Mouse (Mus musculus) left cerebral cortex, adult 8-10 months (tissue): Measurements from ENCODE around the gene Pzp. TPM values are rescaled to one million over a fixed set of nuclear protein-coding genes. Genes with fewer than 3 reads are reported as not detected.

ENCODE experiments used
- DNase-seq, 2 experiments: peaks; one replicate each; pipeline ENCODE4 v3.0.0; 2022; ENCODE audit warnings: low spot score in 2 of 2
- total RNA-seq, 4 experiments: library from RNA; stranded (reverse); gene quantifications; 2 replicates each; pipeline ENCODE4 v1.2.4; 2022

Gene Pzp
- total RNA-seq, result not detected

GRCm38 (mm10) chr6:128526601-128527000 is at the start of gene Pzp:
Gene Pzp, minus strand, starts transcription at chr6:128526720.
- DNase-seq, result no peak

- DNase-seq, result no peak
Measured at GRCm38 (mm10) chr6:128566589-128566988, 40.1 kb upstream of the Pzp start.

GRCm38 (mm10) chr6:128554049-128554448 is 27.5 kb upstream of the Pzp start:
- no peak for DNase-seq

- DNase-seq, result no peak
Measured at GRCm38 (mm10) chr6:128549463-128550452, 23.2 kb upstream of the Pzp start.

- DNase-seq, result no peak
Measured at GRCm38 (mm10) chr6:128548532-128548931, 22.0 kb upstream of the Pzp start.

GRCm38 (mm10) chr6:128545402-128545801 is 18.9 kb upstream of the Pzp start:
- no peak for DNase-seq

- peak in 1 of 2 experiments; percentile 8 for DNase-seq
Measured at GRCm38 (mm10) chr6:128543226-128543625, 16.7 kb upstream of the Pzp start.

GRCm38 (mm10) chr6:128535250-128535649 is 8.7 kb upstream of the Pzp start:
- no peak for DNase-seq

- no peak for DNase-seq
Measured at GRCm38 (mm10) chr6:128533296-128533695, 6.8 kb upstream of the Pzp start.

GRCm38 (mm10) chr6:128532701-128533100 is 6.2 kb upstream of the Pzp start:
- no peak for DNase-seq

- DNase-seq, result no peak
Measured at GRCm38 (mm10) chr6:128528491-128528890, 2.0 kb upstream of the Pzp start.

- no peak for DNase-seq
Measured at GRCm38 (mm10) chr6:128527110-128527509, 590 bp upstream of the Pzp start.

GRCm38 (mm10) chr6:128525801-128526200 is 719 bp downstream of the Pzp start:
- DNase-seq, result no peak

GRCm38 (mm10) chr6:128523360-128523759 is 3.2 kb downstream of the Pzp start:
- DNase-seq, result no peak

- no peak for DNase-seq
Measured at GRCm38 (mm10) chr6:128519159-128519558, 7.4 kb downstream of the Pzp start.

- no peak for DNase-seq
Measured at GRCm38 (mm10) chr6:128505676-128506236, 20.8 kb downstream of the Pzp start.

GRCm38 (mm10) chr6:128504743-128505142 is 21.8 kb downstream of the Pzp start:
- DNase-seq, result no peak

GRCm38 (mm10) chr6:128495346-128495745 is 31.2 kb downstream of the Pzp start:
- DNase-seq, result no peak

GRCm38 (mm10) chr6:128494646-128495331 is 31.7 kb downstream of the Pzp start:
- no peak for DNase-seq

GRCm38 (mm10) chr6:128491916-128492315 is 34.6 kb downstream of the Pzp start:
- no peak for DNase-seq

GRCm38 (mm10) chr6:128490141-128490540 is 36.4 kb downstream of the Pzp start:
- DNase-seq, result no peak

GRCm38 (mm10) chr6:128487736-128488135 is 38.8 kb downstream of the Pzp start:
- no peak for DNase-seq
